Mouse (Mus musculus) erythroblast, embryonic 14.5 days (primary cell): ENCODE data around the gene Aldh2. TPM values are rescaled to one million over a fixed set of nuclear protein-coding genes. Genes with fewer than 3 reads are reported as not detected.

Source experiments
- H3K27me3 ChIP-seq: 2 replicates; pipeline ENCODE4 v1.6.1; 2012; ENCODE audit warnings: inconsistent platforms; ENCODE audit not compliant: control insufficient read depth
- H3K36me3 ChIP-seq: 2 replicates; pipeline ENCODE4 v1.6.1; 2012; ENCODE audit warnings: mild to moderate bottlenecking, inconsistent platforms; ENCODE audit not compliant: control insufficient read depth
- H3K4me1 ChIP-seq: 2 replicates; pipeline ENCODE4 v1.6.1; 2012; ENCODE audit warnings: inconsistent platforms; ENCODE audit not compliant: control insufficient read depth
- H3K4me3 ChIP-seq: replicated peaks from 2 replicates; pipeline ENCODE3; 2012; ENCODE audit warnings: moderate library complexity, mild to moderate bottlenecking, inconsistent platforms
- H3K9me3 ChIP-seq: 2 replicates; pipeline ENCODE4 v1.6.1; 2012; ENCODE audit warnings: low read length, inconsistent platforms, mixed read lengths; ENCODE audit not compliant: control insufficient read depth
- GATA1 ChIP-seq: IDR thresholded peaks from 2 replicates; pipeline ENCODE4 v1.6.1; 2012; ENCODE audit warnings: low read length, inconsistent platforms, mixed read lengths
- TAL1 ChIP-seq: IDR thresholded peaks from 3 replicates; pipeline ENCODE4 v1.6.1; 2012; ENCODE audit warnings: low read length, inconsistent platforms, mixed read lengths
- polyA plus RNA-seq: library from polyadenylated mRNA; stranded (reverse); fragments of >175 nt; gene quantifications from 2 replicates; pipeline ENCODE4 v1.2.3, GENCODE M21; 2012

Aldh2 gene
- polyA plus RNA-seq, 1 experiment: 12.8 TPM

DNA sequence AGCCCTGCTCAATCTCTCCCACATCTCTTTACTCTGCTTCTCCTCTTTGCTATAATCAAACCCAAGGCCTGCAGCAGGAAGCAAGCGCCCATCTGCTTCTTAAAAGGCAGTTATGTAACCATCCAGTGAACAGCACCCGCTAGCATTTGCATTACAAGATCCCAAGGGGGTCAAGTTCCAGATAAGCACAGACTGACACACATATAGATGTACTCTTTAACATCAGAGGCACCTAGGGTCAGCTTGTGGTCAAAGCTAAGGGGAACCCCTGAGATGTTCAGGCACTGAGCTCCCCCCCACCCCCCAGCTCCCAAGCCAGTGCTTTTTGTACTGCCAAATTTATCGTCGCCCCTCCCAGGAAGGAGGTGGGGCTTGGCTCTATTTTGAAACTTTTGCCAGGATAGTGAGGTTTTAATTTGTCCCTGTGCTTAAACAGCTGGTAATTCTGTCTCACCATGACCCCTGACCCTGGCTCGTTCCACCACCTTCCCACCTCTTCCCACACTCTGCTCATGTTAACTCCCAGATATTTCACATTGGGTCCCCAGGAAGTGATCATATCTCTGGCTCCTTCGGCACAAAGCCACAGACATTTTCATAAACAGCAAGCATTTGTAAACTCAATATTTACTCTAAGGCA lies 7.1 kb downstream of the Aldh2 start:
- TF ChIP-seq GATA1 (no peak), TAL1 (no peak)
- peaks cover 30% of the 10 kb centered on the region for H3K4me1 ChIP-seq
- H3K4me3 ChIP-seq: peak overlapping the region; percentile 26
- no peaks in the 10 kb centered on the region for H3K27me3 ChIP-seq
- no peaks in the 10 kb centered on the region for H3K9me3 ChIP-seq
- no peaks in the 10 kb centered on the region; the same call in 1 of the 2 replicates for H3K36me3 ChIP-seq

DNA sequence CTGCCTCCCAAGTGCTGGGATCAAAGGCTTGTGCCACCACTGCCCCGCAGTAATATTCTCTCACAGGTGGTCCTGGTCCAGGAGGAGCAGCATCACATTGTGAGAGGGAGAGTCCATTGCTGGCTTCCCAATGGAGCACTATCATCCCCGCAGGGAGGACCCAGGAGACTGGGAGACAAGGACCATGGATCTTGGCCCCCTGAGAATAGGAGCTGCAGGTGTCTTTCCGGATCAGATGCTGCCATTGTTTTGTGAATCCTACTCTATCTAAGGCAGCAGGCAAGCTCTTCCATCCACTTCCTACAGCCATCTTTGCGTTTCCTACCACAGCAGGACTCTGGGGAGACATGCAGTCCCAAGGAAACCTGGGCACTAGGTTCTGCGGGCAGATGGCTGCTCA lies 7.9 kb downstream of the Aldh2 start:
- Histone ChIP-seq H3K36me3 (no peaks in the 10 kb centered on the region; the same call in 1 of the 2 replicates), H3K9me3 (no peaks in the 10 kb centered on the region), H3K4me3 (no peak overlapping the region), H3K4me1 (peaks cover 26% of the 10 kb centered on the region), H3K27me3 (no peaks in the 10 kb centered on the region)
- TF ChIP-seq TAL1: no peak
- no peak for TF ChIP-seq GATA1

DNA sequence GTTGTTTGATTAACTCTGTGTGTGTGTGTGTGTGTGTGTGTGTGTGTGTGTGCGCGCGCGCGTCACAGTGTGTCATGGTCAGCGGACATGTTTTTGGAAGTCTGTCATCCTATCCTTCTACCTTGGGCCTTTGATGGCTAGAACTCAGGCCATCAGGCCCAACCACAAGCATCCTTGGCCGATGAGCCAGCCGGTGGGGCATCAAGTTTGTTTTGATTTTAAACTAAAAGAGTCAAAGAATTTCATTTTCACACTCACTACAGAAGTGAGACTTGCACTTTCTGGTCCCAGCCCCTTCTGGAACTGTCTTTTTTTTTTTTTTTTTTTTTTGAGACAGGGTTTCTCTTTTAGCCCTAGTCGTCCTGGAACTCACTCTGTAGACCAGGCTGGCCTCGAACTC lies 8.6 kb downstream of the Aldh2 start:
- Histone ChIP-seq H3K4me3 (no peak overlapping the region), H3K4me1 (peaks cover 26% of the 10 kb centered on the region), H3K36me3 (peaks cover 4% of the 10 kb centered on the region; the same call in 1 of the 2 replicates), H3K9me3 (no peaks in the 10 kb centered on the region), H3K27me3 (no peaks in the 10 kb centered on the region)
- TF ChIP-seq GATA1: no peak
- no peak for TF ChIP-seq TAL1

DNA sequence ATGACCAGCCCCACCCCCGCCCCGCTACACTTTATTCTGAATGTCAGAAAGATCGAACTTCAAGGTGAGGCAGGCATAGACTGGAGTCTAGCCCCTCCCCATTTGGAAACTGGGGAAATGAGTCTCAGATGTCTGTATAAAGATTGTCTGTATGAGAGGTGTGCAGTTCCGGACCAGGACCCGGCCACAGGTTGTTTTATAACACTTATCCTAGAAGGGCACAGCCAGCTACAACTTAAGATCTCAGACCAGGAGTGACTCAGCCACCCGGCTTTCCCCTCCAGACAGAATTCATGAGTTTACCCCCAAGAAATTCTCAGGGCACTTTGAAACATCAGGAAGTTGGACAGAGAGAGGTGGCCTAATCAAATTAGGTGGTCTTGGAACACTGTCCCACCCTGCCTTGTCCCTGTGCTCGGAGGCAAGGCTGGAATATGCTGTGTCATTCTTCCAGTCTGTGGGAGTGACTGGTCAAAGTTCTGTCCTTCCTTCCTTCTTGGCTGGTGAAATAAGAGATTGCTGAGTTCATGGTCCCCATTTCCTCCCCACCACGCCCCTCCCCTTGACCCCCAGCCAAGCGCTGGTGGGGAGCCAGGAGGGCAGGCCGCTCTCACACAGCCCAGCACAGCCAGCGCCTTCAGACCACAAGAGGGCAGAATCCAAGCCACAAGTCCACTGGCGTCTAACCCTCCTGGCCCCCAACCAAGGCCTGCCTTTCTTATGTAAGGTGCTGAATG lies 9.7 kb downstream of the Aldh2 start:
- Histone ChIP-seq H3K36me3 (peaks cover 15% of the 10 kb centered on the region), H3K9me3 (no peaks in the 10 kb centered on the region), H3K4me3 (no peak overlapping the region), H3K4me1 (peaks cover 26% of the 10 kb centered on the region), H3K27me3 (no peaks in the 10 kb centered on the region)
- TF ChIP-seq GATA1 (no peak), TAL1 (no peak)

DNA sequence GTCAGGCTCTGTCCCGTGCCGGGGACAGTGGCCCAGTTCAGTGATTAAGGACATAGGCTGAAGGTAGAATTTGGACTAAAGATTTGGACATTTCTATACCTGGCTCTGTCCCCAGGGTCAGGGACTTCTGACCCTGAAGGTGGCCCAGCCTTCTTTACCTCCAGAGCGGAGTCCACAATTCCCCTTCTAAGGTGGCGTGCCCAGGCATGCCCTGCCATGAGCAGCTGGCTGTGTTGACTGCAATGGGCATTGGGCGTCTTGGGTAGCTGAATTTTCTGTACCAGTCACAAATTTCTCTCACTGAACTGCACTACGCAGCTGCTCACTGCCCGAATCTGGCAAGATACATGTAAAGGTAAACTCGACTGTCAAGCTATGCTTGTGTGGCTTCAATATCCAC lies 11.7 kb downstream of the Aldh2 start:
- TF ChIP-seq TAL1 (no peak), GATA1 (no peak)
- Histone ChIP-seq H3K9me3 (no peaks in the 10 kb centered on the region), H3K27me3 (no peaks in the 10 kb centered on the region), H3K4me1 (peaks cover 22% of the 10 kb centered on the region), H3K4me3 (no peak overlapping the region), H3K36me3 (peaks cover 30% of the 10 kb centered on the region)

DNA sequence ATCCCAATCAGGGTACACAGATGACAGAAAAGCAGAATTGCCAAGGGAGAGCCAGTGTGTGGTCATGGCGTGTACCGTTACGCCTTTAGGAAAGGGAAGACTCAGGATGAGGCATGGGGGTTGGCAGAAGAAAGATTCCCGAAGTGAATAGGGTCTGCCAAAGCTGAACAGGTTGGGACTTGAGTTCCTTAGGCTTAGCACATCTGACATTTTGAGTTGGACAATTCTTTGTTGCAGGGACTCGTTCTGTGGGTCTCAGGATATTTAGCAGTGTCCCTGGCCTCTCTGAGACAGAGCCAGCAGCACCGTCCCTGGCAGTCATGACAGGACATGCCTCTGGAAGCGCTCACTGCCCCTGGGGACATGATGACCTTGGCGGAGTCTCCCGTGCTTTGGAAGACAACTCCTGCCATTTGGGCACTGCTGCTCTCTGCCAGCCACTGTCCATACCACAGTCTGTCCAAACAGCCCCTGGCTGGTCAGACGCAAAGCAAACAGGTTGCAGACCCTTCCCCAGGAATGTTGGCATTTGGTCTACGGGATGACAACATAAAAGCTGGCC lies 16.6 kb downstream of the Aldh2 start:
- Histone ChIP-seq H3K4me3 (no peak overlapping the region), H3K9me3 (no peaks in the 10 kb centered on the region), H3K27me3 (no peaks in the 10 kb centered on the region), H3K4me1 (no peaks in the 10 kb centered on the region), H3K36me3 (peaks cover 75% of the 10 kb centered on the region)
- TF ChIP-seq TAL1 (no peak), GATA1 (no peak)

DNA sequence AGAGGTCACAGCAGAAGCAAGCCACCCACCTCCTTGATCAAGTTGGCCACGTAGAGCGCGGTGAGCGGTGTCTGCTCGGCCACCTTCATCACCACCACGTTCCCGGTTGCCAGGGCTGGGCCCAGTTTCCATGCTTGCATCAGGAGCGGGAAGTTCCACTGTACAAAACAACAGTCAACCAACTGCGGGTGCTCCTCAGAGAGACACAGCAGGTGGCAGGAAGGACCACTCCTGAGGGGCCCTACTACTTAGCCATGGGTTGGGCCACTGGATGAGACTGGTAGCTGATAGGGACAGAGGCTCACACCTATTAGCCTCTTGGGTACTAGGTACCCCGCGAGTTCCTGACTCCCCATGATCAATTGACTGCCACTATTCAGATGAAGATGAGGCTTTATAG lies 17.8 kb downstream of the Aldh2 start:
- peaks cover 86% of the 10 kb centered on the region for H3K36me3 ChIP-seq

DNA sequence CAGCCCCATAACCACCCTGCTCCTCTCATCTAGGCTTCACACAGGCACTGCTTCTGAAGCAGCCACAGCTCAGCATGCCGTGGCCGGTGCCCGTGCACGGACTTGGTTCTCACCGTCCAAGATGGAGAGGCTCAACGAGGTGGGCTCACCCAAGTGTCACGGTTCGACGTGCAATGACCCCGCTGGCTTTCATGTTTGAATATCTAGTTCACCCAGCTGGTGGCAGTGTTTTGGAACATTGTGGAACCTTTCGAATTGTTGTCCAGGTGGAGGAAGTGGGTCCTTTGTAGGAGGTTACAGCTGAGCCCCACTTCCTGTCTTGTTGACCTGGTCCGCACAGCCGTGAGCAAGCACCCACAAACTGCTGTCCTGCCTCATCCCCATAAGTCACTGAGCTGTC lies 19.5 kb downstream of the Aldh2 start:
- Histone ChIP-seq H3K4me1 (no peaks in the 10 kb centered on the region), H3K9me3 (no peaks in the 10 kb centered on the region), H3K27me3 (no peaks in the 10 kb centered on the region), H3K36me3 (peaks cover 84% of the 10 kb centered on the region), H3K4me3 (no peak overlapping the region)
- TF ChIP-seq TAL1 (no peak), GATA1 (no peak)

More for the DNA sequence above, 17.8 kb downstream of the Aldh2 start:
- no peaks in the 10 kb centered on the region for H3K27me3 ChIP-seq
- H3K4me3 ChIP-seq: no peak overlapping the region
- no peaks in the 10 kb centered on the region for H3K4me1 ChIP-seq
- TF ChIP-seq TAL1 (no peak), GATA1 (no peak)
- no peaks in the 10 kb centered on the region for H3K9me3 ChIP-seq

DNA sequence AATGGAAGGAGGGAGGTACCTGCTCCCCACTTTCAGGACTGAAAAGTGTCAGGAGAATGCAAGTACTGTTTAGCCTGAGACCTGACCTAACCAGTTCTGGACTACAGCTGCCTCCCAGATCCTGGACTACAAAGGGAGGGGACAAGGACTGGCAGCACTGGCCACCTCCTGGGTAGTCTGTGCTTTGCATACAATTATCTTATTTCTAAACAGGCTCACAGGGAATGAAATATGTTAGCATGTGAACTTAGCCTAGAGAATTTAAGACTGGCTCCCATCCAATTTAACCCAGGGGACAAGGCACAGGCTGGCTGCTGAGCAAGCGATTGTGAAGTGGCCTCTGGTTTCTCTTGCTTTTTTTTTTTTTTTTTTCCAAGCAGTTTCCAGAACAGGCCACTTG lies 22.8 kb downstream of the Aldh2 start:
- TF ChIP-seq GATA1: no peak
- H3K4me1 ChIP-seq: no peaks in the 10 kb centered on the region
- H3K9me3 ChIP-seq: no peaks in the 10 kb centered on the region
- H3K4me3 ChIP-seq: no peak overlapping the region
- H3K27me3 ChIP-seq: no peaks in the 10 kb centered on the region
- H3K36me3 ChIP-seq: peaks cover 68% of the 10 kb centered on the region
